Mouse (Mus musculus): Measurements from ENCODE around the gene Catsperg1.
"Not testable (repeated sequence)": the region's sequence is repeated elsewhere in the genome, so short reads cannot be mapped to it uniquely, and the experiment has no call there.

The Catsperg1 gene

DNA sequence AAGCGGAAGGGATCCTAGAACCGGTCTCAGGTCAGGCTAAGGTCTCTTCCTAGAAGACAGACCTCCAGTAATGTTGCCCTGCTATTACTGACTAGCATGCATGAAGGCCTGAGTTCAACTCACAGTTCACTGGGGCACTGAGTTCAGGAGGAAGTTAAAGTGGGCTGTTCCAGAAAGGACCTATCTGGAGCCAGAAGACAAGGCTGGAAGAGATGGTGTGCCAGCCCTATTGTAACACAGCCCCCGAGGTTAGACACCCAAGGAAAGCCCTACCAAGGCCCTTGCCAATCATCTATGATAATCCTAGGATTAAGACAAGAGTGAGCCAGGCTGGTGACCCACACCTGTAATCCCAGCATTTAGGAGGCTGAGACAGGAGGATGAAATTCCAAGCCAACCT lies 17.7 kb upstream of the Catsperg1 start:
- no peak for ATAC-seq (ENCODE audit: insufficient number of reproducible peaks, low FRiP score, low TSS enrichment)

DNA sequence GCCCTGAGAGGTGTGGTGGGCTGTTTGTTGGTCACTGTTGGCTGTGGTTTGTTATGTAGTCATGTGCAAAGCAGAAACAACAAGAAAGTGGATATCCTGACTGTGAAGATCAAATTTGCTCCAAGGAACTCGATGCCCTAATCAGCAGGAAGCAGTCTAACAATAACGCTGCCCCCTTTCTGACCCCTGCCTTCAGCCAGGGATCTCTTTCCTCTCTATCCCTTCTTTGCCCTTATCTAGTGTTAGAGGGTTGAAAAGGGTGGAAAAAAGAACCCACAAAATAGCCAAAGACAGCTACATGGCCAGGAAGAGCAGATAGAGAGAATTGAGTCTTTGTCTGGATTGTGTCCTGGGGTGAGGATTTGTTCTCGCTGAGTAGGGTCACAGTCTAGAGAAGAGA lies 16.7 kb upstream of the Catsperg1 start:
- ATAC-seq (ENCODE audit: insufficient number of reproducible peaks, low FRiP score, low TSS enrichment): no peak

DNA sequence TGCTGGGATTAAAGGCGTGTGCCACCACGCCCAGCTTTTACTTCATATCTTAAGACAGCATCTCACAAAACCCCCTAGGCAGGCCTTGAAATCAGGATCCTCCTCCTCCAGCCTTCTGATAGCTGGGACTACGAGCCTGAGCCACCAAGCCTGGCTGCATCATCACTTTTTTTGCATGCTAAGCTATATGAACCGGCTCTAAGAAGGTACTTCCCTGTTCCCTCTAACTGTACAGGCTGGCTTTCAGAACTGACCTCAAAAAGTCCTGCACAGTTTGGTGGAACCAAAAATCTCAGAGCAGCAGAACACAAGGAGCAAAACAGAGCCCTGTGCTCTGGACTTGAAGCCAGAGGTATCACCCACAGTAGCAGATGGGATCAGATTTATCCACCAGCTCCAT lies 14.4 kb upstream of the Catsperg1 start:
- no peak for ATAC-seq (ENCODE audit: insufficient number of reproducible peaks, low FRiP score, low TSS enrichment)

DNA sequence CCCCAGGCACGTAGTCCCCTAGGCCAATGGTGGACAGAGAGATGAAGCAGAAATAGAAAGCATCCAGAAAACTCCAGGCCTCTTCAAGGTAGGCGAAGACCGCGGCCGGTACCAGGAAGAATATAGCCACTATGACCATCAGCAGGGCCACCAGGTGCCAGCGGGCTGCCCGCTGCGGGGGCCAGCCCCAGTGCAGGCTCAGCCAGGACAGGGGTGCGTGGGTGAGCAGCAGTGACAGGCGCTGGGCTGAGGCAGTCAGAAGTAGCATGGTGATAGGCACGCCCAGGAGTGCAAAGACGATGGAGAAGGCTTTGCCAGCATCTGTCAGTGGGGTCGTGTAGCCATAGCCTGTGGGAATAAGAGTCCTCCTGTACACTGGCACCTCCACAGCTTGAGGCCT lies 11.7 kb upstream of the Catsperg1 start:
- ATAC-seq (ENCODE audit: insufficient number of reproducible peaks, low FRiP score, low TSS enrichment): no peak

DNA sequence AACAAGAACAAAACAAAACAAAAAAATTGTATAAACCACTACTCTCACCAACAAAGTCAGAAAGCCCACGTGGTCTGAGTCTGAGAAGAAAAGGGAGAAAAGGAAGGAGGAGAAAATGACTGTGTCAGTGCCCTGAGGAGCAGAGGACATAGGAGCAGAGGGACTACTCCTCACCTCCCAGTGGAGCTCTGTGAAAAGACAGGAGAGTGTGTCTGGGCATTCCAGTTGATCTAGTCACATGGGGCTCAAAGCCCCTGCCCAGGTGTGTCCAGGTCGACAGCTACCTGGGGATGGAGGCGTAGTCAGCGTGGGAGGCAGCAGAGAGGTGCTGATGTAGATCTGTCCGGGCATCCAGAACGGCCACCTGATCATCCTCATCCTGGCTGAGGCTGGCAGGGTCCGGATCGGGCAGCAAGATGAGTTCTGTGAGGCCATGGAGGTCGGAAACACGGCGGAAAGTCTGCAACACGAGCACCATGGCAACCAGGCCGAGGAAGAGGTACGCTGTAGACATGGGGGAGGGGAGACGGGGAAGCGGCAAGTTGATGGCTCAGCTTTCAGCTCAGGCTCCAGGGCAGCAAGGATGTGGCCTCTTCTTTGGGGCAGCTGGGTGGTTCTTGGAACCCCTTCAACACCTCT lies 11.0 kb upstream of the Catsperg1 start:
- ATAC-seq (ENCODE audit: insufficient number of reproducible peaks, low FRiP score, low TSS enrichment): no peak

DNA sequence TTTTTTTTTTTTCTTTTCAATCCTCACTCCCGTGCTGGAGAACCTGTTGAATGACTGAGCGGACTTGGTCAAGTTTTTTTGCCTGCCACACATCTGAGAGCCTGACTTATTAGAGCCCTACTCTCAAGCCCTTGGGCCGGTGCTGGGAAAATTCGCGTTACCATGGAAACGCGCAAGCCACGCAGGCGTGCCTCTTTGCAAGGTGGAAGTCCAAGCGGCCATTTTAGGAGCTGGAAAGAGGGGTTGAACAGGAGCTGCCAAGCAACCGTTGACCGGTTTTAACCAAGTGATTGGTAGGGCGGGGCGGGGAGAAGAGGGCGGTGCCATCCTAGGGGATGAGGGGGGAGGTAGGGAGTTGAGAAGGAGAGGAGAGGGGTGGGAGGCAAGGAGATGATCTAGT lies 1.0 kb upstream of the Catsperg1 start:
- ATAC-seq (ENCODE audit: insufficient number of reproducible peaks, low FRiP score, low TSS enrichment): no peak

DNA sequence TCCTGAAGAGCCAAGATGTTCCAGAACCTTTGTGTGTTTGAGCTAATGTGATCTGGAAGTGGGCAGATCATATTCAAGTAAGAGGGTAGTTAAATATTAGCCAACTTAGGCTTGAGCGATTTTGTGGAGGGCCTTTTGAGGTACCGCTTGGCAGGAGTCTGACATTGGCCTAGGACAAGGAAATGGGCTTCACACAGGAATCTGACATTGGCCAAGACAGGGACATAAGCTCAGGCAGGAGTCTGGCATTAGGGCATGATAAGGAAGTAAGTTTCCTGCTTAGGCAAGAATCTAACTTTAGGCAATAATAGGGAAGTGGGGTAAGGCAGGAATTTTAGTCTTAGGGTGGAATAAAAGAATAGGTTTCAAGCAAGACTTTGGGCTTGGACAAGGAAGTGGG lies 401 bp upstream of the Catsperg1 start:
- ATAC-seq (ENCODE audit: insufficient number of reproducible peaks, low FRiP score, low TSS enrichment): no peak

DNA sequence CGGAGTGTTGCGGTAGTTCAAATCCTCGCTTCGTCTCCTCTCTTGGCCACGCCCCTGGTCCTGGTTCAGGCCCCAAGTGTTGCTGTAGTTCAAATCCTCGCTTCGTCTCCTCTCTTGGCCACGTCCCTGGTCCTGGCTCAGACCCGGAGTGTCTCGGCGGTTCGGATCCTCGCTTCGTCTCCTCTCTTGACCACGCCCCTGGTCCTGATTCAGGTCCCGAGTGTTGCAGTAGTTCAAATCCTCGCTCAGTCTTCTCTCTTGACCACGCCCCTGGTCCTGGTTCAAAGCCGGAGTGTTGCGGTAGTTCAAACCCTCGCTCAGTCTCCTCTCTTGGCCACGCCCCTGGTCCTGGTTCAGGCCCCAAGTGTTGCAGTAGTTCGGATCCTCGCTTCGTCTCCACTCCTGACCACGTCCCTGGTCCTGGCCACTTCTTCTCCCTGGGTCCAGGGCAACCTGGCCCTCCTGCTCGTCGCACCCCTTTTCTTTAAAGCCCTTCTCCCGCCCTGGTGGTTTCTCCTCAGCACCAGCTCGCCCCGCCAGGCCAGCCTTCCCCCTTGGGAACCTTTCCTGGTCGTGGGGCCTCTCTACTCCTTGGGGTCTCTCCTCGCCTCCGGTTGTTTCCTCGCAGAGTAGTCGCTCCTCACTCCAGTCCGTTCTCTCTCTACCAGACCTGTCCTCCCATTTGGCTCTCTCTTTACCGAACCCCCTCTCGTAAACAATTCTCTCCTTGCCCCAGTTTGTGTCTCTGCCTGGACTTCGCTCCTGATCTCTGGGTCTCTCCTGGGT lies 867 bp downstream of the Catsperg1 start:
- ATAC-seq (ENCODE audit: insufficient number of reproducible peaks, low FRiP score, low TSS enrichment): not testable (repeated sequence)

DNA sequence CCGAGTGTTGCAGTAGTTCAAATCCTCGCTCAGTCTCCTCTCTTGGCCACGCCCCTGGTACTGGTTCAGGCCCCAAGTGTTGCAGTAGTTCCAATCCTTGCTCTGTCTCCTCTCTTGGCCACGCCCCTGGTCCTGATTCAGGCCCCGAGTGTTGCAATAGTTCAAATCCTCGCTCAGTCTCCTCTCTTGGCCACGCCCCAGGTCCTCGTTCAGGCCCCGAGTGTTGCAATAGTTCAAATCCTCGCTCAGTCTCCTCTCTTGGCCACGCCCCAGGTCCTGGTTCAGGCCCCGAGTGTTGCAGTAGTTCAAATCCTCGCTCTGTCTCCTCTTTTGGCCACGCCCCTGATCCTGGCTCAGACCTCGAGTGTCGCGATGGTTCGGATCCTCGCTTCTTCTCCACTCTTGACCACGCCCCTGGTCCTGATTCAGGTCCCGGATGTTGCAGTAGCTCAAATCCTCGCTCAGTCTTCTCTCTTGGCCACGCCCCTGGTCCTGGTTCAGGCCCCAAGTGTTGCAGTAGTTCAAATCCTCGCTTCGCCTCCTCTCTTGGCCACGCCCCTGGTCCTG lies 1.6 kb downstream of the Catsperg1 start:
- no peak for ATAC-seq (ENCODE audit: insufficient number of reproducible peaks, low FRiP score, low TSS enrichment)

DNA sequence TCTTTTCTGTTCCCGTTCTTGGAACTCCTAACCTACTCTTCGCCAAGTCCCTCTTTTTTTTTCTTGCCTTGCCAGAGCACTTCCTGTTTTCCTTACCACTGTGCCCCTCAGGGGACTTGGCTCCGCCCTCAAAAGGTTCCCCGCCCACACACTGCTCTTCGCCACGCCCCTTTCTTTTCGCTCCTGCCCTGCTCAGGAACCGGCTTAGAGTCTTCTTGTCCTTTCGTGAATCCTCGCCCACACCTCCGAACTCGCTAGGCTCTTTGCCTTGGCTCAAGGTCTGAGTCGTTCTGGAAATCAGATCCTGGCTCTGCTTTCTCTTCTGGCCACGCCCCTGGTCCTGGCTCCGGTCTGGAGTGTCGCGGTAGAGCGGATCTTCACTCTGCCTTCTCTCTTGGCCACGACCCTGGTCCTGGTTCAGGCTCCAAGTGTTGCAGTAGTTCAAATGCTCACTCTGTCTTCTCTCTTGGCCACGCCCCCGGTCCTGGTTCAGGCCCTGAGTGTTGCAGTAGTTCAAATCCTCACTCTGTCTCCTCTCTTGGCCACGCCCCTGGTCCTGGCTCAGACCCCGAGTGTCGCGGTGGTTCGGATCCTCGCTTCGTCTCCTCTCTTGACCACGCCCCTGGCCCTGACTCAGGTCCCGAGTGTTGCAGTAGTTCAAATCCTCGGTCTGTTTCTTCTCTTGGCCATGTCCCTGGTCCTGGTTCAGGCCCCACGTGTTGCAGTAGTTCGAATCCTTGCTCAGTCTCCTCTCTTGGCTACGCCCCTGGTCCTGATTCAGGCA lies 2.2 kb downstream of the Catsperg1 start:
- no peak for ATAC-seq (ENCODE audit: insufficient number of reproducible peaks, low FRiP score, low TSS enrichment)

DNA sequence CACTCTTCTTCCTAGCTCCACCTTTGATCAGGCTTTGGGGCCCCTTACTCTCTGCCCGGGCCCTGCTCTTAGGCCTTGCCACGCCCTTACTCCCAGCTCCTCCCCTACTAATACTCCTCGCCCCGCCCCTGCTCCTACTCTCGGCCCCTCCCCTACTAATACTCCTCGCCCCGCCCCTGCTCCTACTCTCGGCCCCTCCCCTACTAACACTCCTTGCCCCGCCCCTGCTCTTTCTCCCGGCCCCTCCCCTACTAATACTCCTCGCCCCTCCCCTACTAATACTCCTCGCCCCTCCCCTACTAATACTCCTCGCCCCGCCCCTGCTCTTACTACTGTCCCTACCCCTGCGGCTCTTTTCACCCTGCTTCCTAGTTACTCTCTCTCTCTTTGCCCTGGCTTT lies 2.8 kb downstream of the Catsperg1 start:
- ATAC-seq (ENCODE audit: insufficient number of reproducible peaks, low FRiP score, low TSS enrichment): not testable (repeated sequence)

DNA sequence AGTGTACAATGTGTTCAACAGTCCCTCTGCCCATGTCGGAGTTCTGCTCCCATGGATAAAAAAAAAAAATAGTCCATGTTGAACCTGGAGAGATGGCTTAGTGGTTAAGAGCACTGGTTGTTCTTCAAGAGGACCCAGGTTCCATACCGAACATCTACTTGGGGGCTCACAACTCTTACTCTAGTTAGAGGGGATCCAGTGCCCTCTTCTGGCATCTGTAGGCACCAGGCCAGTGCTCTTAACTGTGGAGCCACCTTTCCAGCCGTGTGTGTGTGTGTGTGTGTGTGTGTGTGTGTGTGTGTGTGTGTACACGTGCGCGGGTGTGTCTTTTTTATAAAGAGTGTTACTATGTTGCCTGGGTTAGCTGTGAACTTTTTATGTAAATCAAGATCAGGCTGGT lies 11.3 kb downstream of the Catsperg1 start:
- ATAC-seq (ENCODE audit: insufficient number of reproducible peaks, low FRiP score, low TSS enrichment): no peak

DNA sequence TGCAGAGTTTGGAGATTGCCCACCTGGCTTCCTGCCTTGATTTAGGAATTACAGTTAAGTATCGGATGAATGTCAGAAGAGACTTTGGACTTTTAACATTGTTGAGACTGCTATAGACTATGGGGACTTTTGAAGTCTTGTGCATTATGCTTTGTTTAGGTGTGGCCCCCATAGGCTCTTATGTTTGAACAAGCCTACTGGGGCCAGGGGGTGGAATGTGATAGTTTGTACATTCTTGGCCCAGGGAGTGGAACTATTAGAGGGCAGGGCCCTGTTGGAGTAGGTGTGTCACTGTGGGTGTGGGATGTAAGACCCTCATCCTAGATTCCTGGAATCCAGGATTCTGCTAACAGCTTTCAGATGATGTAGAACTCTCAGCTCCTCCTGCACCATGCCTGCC lies 19.6 kb downstream of the Catsperg1 start:
- ATAC-seq (ENCODE audit: insufficient number of reproducible peaks, low FRiP score, low TSS enrichment): not testable (repeated sequence)

DNA sequence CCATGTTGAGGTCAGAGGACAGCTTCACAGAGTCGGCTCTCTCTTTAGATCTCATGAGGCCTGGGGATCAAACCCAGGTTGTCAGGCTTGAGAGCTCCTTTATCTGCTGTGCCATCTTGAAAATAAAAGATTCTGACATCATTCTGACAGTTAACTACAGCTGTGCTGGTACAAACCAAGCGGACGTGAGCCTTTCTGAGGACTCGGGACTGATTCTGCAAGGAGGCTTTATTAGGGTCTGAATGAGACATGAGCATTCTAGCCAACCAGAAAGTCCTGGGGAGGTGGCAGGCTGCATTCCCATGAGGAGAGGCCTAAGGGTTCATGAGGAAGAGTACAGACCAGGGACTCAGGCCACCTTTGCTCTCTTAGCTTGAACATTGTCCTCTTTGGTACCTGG lies 32.5 kb downstream of the Catsperg1 start:
- ATAC-seq (ENCODE audit: insufficient number of reproducible peaks, low FRiP score, low TSS enrichment): not testable (repeated sequence)

DNA sequence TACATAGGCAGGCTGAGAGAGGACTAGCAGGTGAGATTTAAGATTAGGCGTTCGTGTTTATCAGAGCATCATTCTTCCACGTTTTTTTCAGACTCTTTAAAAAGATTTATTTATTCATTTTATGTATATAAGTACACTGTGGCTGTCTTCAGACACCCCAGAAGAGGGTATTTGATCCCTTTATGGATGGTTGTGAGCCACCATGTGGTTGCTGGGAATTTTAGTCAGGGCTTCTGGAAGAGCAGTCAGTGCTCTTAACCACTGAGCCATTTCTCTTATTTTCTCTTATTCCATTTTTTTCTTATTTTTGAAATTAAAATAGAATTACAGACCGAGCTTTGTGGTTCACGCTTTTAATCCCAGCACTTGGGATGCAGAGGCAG lies 33.0 kb downstream of the Catsperg1 start:
- no peak for ATAC-seq (ENCODE audit: insufficient number of reproducible peaks, low FRiP score, low TSS enrichment)

DNA sequence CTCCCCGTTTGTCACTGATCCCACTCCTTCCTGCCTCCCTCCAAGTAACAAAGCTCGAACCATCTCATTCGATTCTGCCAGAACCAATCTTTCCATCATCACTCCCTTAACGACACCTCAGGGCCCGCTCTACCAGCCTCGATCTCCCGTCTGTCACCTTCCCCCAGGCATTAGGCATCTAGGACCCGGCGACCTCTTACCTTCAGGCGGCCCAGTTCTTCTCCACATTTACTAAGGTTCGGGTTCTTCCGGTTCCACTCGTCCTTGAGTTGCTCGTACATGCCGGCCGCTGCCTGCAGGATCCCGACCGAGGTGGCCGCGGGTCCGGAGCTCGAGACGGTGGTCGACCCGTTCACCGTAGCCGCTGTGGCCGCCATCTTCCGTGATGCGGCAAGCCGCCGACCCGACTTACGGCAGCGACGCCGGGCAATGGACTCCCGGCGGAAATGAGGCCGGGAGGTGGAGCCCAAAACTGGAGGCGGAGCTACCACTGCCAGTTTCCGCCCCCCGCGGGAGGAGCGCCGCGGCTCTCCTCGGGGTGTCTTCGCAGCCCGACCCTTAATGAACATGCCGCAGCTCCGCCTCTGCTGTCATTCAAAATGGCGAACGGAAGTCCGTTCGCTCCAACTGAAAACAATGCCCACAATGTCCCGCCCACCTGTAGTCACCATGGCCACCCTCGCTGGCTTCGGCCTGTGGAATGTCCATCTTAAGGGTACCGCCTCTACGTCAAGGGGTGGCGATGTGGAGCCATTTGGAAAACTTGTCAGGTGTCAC lies 33.6 kb downstream of the Catsperg1 start, which contains the start of gene Psmd8:
Gene Psmd8, minus strand, starts transcription at position 625 of the 777 bp plus-strand sequence.
- ATAC-seq (ENCODE audit: insufficient number of reproducible peaks, low FRiP score, low TSS enrichment): peak; percentile 96

DNA sequence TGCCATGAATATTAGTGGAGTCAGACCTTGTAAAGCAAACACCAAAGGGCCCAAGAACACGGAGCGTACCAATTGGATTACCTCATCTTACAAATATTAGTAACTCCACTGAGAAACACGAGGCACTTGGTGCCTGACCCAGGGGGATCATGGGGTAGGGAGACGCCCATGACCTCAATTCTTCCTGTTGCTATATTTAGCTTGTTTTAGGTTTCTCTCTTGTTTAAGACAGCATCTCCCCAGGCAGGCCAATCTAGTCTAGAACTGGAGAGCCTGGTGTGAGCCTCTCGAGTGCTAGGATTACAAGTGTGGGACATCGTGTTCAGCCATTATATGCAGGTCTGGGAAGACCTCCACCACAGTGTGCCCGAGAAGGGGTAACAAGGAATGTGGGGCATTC lies 34.5 kb downstream of the Catsperg1 start:
- no peak for ATAC-seq (ENCODE audit: insufficient number of reproducible peaks, low FRiP score, low TSS enrichment)

DNA sequence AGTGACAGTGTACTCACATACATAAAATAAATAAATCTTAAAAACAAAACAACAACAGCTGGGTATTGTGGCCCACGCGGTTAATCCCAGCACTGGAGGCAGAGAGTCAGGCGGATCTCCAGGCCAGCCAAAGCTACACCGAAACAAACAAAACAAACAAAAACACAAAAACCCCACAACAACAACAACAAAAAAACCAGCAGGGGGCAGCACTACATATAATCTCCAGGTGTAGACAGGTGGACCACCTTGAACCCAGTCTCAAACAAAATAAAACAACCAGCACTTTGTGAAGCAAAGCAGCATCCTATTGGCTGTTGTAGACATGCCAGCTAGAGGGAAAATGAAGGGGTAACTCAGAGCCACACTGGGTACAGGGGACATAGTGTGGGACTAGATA lies 35.7 kb downstream of the Catsperg1 start:
- ATAC-seq (ENCODE audit: insufficient number of reproducible peaks, low FRiP score, low TSS enrichment): no peak

DNA sequence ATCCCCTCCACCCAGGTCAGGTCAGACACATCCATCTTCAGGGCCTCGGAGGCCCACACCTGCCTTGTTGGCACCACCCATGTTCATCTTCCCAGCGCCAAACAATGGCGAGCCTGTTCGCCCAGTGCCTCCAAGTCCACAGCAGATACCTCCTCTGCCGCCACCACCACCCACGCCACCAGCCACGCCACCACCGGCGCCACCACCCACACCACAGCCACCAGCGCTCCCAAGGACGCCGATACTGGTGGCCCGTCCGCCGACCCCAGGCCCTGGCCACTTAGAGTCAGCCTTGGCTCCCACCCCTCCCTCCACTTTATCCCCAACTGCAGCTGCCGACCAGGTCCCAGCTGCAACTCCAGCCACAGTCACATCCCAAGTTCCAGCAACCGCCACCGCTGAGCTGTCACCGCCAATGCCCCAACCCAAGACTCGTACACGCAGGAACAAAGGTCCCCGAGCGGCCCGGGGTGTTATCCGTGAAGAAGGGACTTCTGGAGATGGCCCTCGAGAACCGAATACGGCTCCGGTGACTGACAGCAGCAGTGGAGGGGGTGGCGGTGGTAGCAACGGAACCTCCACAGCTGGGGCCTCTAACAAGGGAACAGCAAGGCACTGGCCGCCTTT lies 41.3 kb downstream of the Catsperg1 start:
- ATAC-seq (ENCODE audit: insufficient number of reproducible peaks, low FRiP score, low TSS enrichment): no peak
